Mouse (Mus musculus) megakaryocyte, embryonic 14.5 days (primary cell): ENCODE measurements around the gene Ubxn7.

Experiments used
- FLI1 ChIP-seq: IDR thresholded peaks from 2 replicates; pipeline ENCODE4 v1.6.1; 2012; ENCODE audit warnings: low read length, inconsistent platforms, mixed read lengths
- GATA1 ChIP-seq: IDR thresholded peaks from 3 replicates; pipeline ENCODE4 v1.6.1; 2012; ENCODE audit warnings: mixed read lengths, low read length, inconsistent platforms, borderline replicate concordance

- TF ChIP-seq GATA1, result no peak
- no peak for TF ChIP-seq FLI1
Observed at GRCm38 (mm10) chr16:32417457-32417856, 85.4 kb downstream of the Ubxn7 start.
